Mouse (Mus musculus): ENCODE data around the gene Olfr578. TPM values are rescaled to one million over a fixed set of nuclear protein-coding genes. Genes with fewer than 3 reads are reported as not detected.

Olfr578 gene
- not detected in 2 replicates for total RNA-seq (2014; rRNA removed)
- not detected in 2 replicates for polyA plus RNA-seq (2015; fragmentation: Nextera tagmentation; extraction: Ambion mirVana)

DNA sequence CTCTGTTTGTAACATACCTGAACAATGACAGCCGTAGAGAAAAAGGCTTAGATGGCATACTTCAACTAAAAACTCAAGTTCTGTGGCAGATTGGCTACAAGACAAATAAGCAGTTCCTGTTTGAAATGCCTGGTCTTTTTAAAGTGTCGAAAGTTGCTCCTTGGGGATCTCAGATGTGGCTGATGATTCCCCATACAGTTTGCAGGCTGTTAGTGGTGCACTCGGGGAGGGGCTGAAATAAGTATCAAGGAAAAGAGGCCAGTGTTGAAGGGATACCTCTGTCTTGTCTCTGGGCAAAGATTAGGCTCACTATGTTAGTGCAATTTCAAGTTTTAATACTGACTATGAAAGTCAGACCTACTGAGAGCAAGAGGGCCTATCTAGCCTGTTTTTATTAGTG is at the start of gene Olfr578:
TSS of gene Olfr578 (minus strand) at position 101 of the 400 bp plus-strand sequence.
- Histone ChIP-seq H3K4me1 (ENCODE audit: insufficient read depth, low read length) (no peaks in the 10 kb centered on the region), H3K4me2 (ENCODE audit: low read depth, low read length) (no peak within 1 kb of the TSS), H3K9ac (replicated peaks; ENCODE audit: low read length) (no peak within 1 kb of the TSS), H3K36me3 (ENCODE audit: insufficient read depth, low read length) (no peaks in the 10 kb centered on the region), H3K9me3 (ENCODE audit: low read length) (no peaks in the 10 kb centered on the region), H3K4me3 (ENCODE audit: low read length) (no peak within 1 kb of the TSS), H3K27ac (no peak within 1 kb of the TSS), H3K27me3 (ENCODE audit: insufficient read depth, low read length) (no peaks in the 10 kb centered on the region)
- no peak for TF ChIP-seq CTCF (IDR thresholded peaks at IDR 0.05; ENCODE audit: low read depth)
- DNase-seq (ENCODE audit: low spot score) (no peak), ATAC-seq (no peak)
- 79% methylated on average over 3 of the region's 3 CpGs for WGBS

GRCm38 (mm10) chr7:103037724-103038123 is 48.6 kb upstream of the Olfr578 start, which contains the start of gene Olfr582:
Gene Olfr582 (plus strand): TSS chr7:103038024.
- Histone ChIP-seq H3K9me3 (ENCODE audit: low read length) (no peaks in the 10 kb centered on the region), H3K36me3 (ENCODE audit: insufficient read depth, low read length) (no peaks in the 10 kb centered on the region), H3K9ac (replicated peaks; ENCODE audit: low read length) (no peak within 1 kb of the TSS), H3K4me3 (ENCODE audit: low read length) (no peak within 1 kb of the TSS), H3K4me1 (ENCODE audit: insufficient read depth, low read length) (no peaks in the 10 kb centered on the region), H3K27me3 (ENCODE audit: insufficient read depth, low read length) (no peaks in the 10 kb centered on the region), H3K27ac (no peak within 1 kb of the TSS), H3K4me2 (ENCODE audit: low read depth, low read length) (no peak within 1 kb of the TSS)
- DNase-seq (ENCODE audit: low spot score) (no peak), ATAC-seq (no peak)
- no peak for TF ChIP-seq CTCF (IDR thresholded peaks at IDR 0.05; ENCODE audit: low read depth)

GRCm38 (mm10) chr7:102975843-102976242 is 13.3 kb downstream of the Olfr578 start, which contains the start of gene Olfr577:
Gene Olfr577 (minus strand): TSS chr7:102975943.
- Histone ChIP-seq H3K4me1 (ENCODE audit: insufficient read depth, low read length) (no peaks in the 10 kb centered on the region), H3K27me3 (ENCODE audit: insufficient read depth, low read length) (no peaks in the 10 kb centered on the region), H3K27ac (no peak within 1 kb of the TSS), H3K4me2 (ENCODE audit: low read depth, low read length) (no peak within 1 kb of the TSS), H3K4me3 (ENCODE audit: low read length) (no peak within 1 kb of the TSS), H3K9me3 (ENCODE audit: low read length) (no peaks in the 10 kb centered on the region), H3K9ac (replicated peaks; ENCODE audit: low read length) (no peak within 1 kb of the TSS), H3K36me3 (ENCODE audit: insufficient read depth, low read length) (no peaks in the 10 kb centered on the region)
- WGBS: 79% methylated on average over 2 of the region's 2 CpGs
- TF ChIP-seq CTCF (IDR thresholded peaks at IDR 0.05; ENCODE audit: low read depth): no peak
- ATAC-seq (no peak), DNase-seq (ENCODE audit: low spot score) (no peak)

DNA sequence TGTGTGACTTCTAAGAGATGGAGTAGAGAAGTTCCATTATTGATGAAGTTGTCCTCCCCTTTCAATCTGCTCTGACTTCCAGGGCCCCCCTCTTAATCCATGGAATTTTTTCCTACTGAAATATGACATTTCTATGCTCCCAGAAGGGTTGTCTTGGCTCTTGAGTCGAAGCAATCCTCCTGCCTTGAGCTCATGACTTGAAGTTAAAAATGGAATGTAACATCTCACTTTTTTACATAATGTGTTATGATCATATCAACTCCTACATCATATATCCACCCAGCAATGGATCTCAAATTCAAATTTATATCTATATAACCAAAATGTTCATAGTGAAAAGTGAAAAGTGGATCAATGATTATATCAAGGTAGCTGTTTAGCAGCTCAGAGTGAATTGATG is 14.7 kb downstream of the Olfr578 start:
- no peak for TF ChIP-seq CTCF (IDR thresholded peaks at IDR 0.05; ENCODE audit: low read depth)
- Histone ChIP-seq H3K4me2 (ENCODE audit: low read depth, low read length) (no peak overlapping the region), H3K9ac (replicated peaks; ENCODE audit: low read length) (no peak overlapping the region), H3K4me1 (ENCODE audit: insufficient read depth, low read length) (no peaks in the 10 kb centered on the region), H3K27me3 (ENCODE audit: insufficient read depth, low read length) (no peaks in the 10 kb centered on the region), H3K4me3 (ENCODE audit: low read length) (no peak overlapping the region), H3K27ac (no peak overlapping the region), H3K9me3 (ENCODE audit: low read length) (no peaks in the 10 kb centered on the region), H3K36me3 (ENCODE audit: insufficient read depth, low read length) (no peaks in the 10 kb centered on the region)
- WGBS: 33% methylated on average over 1 of the region's 1 CpGs
- no peak for DNase-seq (ENCODE audit: low spot score)
- ATAC-seq: no peak

DNA sequence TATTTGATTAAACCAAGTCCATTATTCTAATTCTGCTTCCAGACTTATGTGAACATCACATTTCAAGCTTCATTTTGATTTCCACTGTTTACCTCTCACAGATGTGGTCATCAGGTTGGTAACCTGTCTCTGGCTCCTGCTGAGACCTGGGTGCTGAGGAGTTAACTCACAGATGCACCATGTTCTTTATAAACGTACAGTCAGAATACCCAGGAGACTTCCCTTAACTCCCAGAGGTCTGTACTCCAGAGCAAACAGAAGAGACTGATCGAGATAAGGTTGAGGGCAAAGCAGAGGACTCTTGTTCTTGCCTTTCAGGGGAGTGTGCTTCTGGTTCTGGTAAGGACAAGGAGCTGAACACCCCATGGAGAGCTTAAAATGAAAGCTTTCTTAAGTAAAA is 26.8 kb downstream of the Olfr578 start, which contains the start of gene Olfr576:
TSS of gene Olfr576 (plus strand) at position 301 of the 400 bp plus-strand sequence.
- no peaks in the 10 kb centered on the region for H3K4me1 ChIP-seq (ENCODE audit: insufficient read depth, low read length)
- H3K9me3 ChIP-seq (ENCODE audit: low read length): no peaks in the 10 kb centered on the region
- H3K27ac ChIP-seq: no peak within 1 kb of the TSS
- H3K27me3 ChIP-seq (ENCODE audit: insufficient read depth, low read length): no peaks in the 10 kb centered on the region
- ATAC-seq: no peak
- no peak for DNase-seq (ENCODE audit: low spot score)
- no peak within 1 kb of the TSS for H3K4me2 ChIP-seq (ENCODE audit: low read depth, low read length)
- H3K36me3 ChIP-seq (ENCODE audit: insufficient read depth, low read length): no peaks in the 10 kb centered on the region
- 54% methylated on average over 2 of the region's 2 CpGs for WGBS
- H3K9ac ChIP-seq (replicated peaks; ENCODE audit: low read length): no peak within 1 kb of the TSS
- no peak within 1 kb of the TSS for H3K4me3 ChIP-seq (ENCODE audit: low read length)
- no peak for TF ChIP-seq CTCF (IDR thresholded peaks at IDR 0.05; ENCODE audit: low read depth)

- Histone ChIP-seq H3K9ac (replicated peaks; ENCODE audit: low read length) (no peak within 1 kb of the TSS), H3K27ac (no peak within 1 kb of the TSS), H3K4me2 (ENCODE audit: low read depth, low read length) (no peak within 1 kb of the TSS), H3K9me3 (ENCODE audit: low read length) (no peaks in the 10 kb centered on the region), H3K4me3 (ENCODE audit: low read length) (no peak within 1 kb of the TSS), H3K27me3 (ENCODE audit: insufficient read depth, low read length) (no peaks in the 10 kb centered on the region), H3K36me3 (ENCODE audit: insufficient read depth, low read length) (no peaks in the 10 kb centered on the region), H3K4me1 (ENCODE audit: insufficient read depth, low read length) (no peaks in the 10 kb centered on the region)
- WGBS: 71% methylated on average over 1 of the region's 1 CpGs
- DNase-seq (ENCODE audit: low spot score) (no peak), ATAC-seq (no peak)
- no peak for TF ChIP-seq CTCF (IDR thresholded peaks at IDR 0.05; ENCODE audit: low read depth)
These were observed 30.5 kb downstream of the Olfr578 start, which contains the start of gene Olfr575 for GRCm38 (mm10) chr7:102958593-102958992. Gene Olfr575 (minus strand): TSS chr7:102958775.

DNA sequence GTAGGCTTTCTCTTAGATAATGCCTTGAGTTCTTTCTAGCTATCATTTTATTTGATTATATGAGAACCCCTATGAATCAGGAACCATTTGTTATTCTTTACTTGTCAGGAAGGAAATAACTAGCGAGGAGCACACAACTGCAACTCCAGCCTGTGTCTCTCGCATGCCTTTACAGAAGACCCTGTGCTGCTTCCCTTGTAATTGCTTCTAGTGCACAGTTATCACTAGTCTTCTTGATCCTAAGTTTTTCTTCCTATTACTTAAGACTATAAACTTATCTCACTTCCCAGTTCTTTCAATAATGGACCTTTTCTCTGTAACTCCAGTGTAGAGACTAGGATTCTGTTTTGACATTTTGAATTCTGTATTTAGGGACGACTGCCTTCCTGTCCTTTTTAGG is 31.0 kb downstream of the Olfr578 start:
- H3K27me3 ChIP-seq (ENCODE audit: insufficient read depth, low read length): no peaks in the 10 kb centered on the region
- no peak overlapping the region for H3K9ac ChIP-seq (replicated peaks; ENCODE audit: low read length)
- no peak overlapping the region for H3K4me3 ChIP-seq (ENCODE audit: low read length)
- no peak overlapping the region for H3K4me2 ChIP-seq (ENCODE audit: low read depth, low read length)
- no peak overlapping the region for H3K27ac ChIP-seq
- H3K9me3 ChIP-seq (ENCODE audit: low read length): no peaks in the 10 kb centered on the region
- no peaks in the 10 kb centered on the region for H3K36me3 ChIP-seq (ENCODE audit: insufficient read depth, low read length)
- 83% methylated on average over 3 of the region's 3 CpGs for WGBS
- DNase-seq (ENCODE audit: low spot score): no peak
- TF ChIP-seq CTCF (IDR thresholded peaks at IDR 0.05; ENCODE audit: low read depth): no peak
- H3K4me1 ChIP-seq (ENCODE audit: insufficient read depth, low read length): no peaks in the 10 kb centered on the region
- ATAC-seq: no peak
